Mouse (Mus musculus) Muller cell, postnatal 12 days (primary cell): ENCODE measurements around the gene Tbc1d30.

Experiments
- DNase-seq: peaks from one replicate; pipeline ENCODE4 v3.0.0-alpha.2; 2015; ENCODE audit errors: inconsistent ontology term

Gene Tbc1d30

GRCm38 (mm10) chr10:121268771-121269170 lies 82.3 kb downstream of the Tbc1d30 start:
- DNase-seq: no peak

- DNase-seq: no peak
These were observed 86.9 kb downstream of the Tbc1d30 start for GRCm38 (mm10) chr10:121264204-121264575.

- DNase-seq: no peak
These were observed 87.4 kb downstream of the Tbc1d30 start for GRCm38 (mm10) chr10:121263520-121264203.

DNA sequence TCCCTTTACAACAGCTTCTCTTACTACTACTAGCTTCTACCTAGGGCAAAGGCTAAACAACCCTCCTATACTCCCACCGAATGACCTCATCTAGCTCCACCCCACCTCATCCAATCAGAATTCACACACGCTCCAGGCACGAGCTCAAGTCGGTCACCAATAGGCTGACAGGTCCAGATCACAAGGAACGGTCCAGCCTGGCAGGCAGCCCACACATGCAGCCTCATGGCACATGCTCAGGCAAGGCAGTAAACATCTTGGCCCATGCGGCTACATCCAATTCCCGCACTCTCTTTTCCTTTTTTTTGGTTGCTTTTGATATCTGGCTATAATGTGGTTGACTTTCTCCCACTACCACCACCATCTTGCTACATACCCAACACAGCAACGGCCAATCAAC lies 88.9 kb downstream of the Tbc1d30 start:
- no peak for DNase-seq

- DNase-seq: no peak
These were observed 90.0 kb downstream of the Tbc1d30 start for GRCm38 (mm10) chr10:121261036-121261592.

DNA sequence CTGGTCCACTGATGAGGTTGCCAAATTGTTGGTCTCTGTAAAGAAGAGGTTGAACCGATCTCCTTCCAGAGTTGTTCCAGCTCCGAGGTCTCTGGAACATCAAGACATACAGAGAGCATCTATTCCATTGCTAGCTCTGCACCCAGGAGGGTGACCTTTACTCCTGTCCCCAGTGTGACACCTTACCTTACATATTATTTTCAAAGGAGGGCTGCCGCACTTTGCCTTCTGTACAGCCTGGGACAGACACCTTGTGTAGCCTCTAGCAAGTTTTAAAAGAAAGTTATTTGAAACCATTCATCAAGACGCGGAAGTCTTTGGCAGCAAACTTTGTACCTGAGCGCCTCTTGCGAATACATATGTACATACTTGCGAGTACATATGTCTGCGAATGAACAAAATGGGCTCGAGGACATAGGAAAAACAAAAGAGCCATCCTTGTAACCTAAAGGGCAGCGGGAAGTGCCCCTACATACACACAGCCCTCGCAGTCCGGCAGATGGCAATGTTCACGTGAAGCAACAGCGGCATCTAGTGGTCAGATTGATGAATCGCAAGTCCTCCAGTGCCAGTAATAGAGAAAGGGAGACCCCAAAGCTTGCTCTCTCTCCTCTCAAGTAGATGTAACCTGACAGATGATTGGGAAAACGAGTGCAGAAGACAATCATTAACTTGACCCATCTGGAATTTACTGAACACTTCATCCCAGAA lies 94.8 kb downstream of the Tbc1d30 start:
- DNase-seq: peak; percentile 42

DNA sequence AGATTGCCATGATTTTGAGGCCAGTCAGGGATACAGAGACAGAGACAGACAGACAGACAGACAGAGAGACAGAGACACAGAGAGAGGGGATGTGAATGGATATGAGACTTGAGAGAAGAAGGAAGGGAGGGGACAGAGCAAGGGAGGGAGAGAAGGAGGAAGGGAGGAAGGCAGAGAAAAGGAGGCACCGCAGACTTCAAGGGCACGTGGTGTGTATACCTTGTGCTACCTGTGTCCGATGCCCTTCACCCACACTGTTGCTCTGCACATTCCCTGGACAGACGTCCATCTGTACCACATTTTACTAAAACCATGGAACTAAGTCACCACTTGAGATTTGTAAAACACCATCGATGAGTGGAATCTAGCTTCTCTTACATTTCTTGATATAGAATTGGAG lies 95.6 kb downstream of the Tbc1d30 start:
- DNase-seq: no peak

- no peak for DNase-seq
These were observed 96.7 kb downstream of the Tbc1d30 start for GRCm38 (mm10) chr10:121254343-121254742.

DNA sequence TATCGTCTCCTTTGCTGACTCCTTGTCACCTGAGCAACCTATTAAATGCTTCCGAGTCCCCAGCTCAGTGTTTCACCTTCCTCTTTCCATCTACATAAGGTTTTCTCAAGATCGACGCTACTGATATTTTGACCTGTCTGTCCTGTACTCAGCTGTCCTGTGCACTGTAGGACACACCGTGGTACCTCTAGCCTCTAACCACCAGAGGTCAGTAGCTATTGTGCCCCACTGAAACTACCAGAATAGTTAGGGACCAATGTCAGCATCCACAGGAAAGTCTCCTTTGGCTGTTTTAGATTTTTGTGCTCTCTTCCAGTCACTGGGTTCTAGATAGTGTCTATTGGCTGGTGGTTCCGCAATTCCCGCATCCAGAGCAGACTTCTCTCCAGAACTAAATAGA lies 98.3 kb downstream of the Tbc1d30 start:
- no peak for DNase-seq

GRCm38 (mm10) chr10:121251191-121251590 lies 99.9 kb downstream of the Tbc1d30 start:
- no peak for DNase-seq

GRCm38 (mm10) chr10:121249820-121250219 lies 101.3 kb downstream of the Tbc1d30 start:
- DNase-seq: no peak

- no peak for DNase-seq
These were observed 103.5 kb downstream of the Tbc1d30 start for GRCm38 (mm10) chr10:121247545-121247944.

DNA sequence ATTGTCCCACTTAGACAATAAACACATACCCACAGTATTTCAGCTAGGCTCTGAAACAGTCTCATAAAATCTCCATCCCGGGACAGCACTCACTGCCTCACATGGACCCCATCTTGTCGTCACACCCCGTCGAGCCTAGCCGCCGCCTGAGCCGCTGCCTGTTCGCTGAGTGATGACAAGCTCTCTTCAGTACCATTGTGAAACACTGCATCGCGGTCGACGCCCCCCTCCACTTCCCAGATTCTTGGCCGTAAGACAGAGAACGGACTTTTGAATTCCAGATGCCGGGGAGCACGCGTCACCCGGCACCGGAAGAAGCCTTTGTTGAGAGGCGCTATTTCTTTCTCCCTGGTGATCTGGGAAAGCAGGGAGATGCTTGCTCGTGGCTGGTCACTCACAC lies 104.1 kb downstream of the Tbc1d30 start:
- peak; percentile 27 for DNase-seq

- no peak for DNase-seq
These were observed 107.5 kb downstream of the Tbc1d30 start for GRCm38 (mm10) chr10:121243373-121244207.

DNA sequence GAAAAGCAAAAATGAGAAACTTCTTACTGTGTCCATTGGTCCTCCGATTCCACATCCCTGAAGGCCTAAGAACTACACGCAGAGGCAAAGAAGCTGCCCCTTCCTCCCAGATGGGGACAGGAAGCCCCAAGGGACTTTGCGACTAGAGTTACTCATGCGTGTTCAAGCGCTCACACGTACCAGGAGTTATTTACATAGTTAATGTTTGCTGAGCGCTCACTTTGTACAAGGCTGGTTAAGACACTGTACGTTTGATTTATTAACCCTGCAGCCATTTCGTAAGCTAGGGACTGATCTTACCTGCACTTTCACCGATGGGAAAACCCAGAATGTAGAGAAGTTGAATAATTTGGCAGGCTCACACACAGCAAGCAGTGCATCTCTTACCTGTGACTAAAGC lies 108.5 kb downstream of the Tbc1d30 start:
- no peak for DNase-seq

GRCm38 (mm10) chr10:121239065-121239464 lies 112.0 kb downstream of the Tbc1d30 start:
- DNase-seq: no peak

DNA sequence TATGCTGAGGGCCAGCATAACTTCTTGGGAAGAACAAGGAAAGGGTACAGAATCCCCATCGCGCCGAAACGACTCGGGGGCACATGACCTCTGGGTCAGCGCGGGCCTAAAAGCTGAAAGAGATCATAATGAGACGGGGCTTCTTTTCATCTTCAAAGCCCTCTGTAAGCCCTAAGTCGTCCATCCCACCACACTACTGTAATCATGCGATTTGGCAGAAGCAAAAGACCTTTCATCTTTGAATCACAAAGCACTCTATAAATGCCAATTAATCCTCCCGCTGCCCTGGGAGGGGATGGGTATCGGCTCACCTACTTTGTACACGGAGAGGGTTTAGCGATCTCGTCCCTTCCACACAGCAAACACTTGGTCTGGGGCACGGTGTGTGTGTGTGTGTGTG lies 112.5 kb downstream of the Tbc1d30 start:
- no peak for DNase-seq

DNA sequence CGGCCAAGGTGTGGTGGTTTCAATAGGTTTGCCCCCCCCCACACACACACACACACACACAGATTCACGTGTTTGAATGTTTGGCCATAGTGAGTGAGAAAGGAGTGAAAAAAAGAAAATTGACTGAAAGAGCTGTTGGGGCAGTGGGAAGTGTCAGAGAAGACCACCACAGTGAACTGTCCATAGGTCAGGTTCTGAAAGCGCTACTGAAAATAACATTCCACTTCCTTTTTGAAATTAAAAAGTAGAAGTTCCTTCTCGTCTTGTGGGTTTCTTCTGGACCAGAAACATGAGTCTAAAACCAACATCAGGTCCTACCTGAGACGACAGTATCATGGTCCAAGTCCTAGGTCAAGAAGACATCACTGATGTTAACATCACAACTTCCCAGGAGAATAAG lies 113.7 kb downstream of the Tbc1d30 start:
- no peak for DNase-seq

DNA sequence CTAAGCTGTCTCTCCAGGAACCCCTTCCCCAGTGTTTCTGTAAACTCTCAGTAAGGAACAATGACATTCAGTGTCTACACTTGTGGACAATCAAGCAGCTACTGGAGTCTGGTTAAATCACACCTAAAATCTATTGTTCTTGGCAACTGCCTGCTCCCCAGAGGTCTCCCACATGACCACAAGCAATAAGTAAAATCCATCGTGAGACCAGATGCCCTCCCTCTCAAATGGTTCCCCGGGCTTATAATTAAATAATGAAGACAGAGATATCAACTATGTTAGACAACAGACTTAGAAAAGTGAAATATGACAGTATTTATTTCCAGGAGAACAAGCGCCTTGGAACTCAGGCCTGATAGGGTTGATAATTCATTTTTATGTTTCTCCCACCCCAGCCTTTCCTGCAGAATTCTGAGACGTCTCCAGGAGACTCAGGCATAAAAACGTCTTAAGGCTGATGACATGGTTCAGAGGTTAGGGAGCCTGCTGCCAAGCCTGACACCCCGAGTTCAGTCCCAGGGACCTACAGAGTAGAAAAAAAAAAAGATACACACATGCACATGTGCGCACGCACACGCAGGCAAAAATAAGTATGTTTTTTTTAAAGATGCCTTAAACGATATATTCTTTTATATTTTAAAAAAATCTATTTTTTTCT lies 115.8 kb downstream of the Tbc1d30 start:
- no peak for DNase-seq

- no peak for DNase-seq
These were observed 116.6 kb downstream of the Tbc1d30 start for GRCm38 (mm10) chr10:121234476-121234875.

DNA sequence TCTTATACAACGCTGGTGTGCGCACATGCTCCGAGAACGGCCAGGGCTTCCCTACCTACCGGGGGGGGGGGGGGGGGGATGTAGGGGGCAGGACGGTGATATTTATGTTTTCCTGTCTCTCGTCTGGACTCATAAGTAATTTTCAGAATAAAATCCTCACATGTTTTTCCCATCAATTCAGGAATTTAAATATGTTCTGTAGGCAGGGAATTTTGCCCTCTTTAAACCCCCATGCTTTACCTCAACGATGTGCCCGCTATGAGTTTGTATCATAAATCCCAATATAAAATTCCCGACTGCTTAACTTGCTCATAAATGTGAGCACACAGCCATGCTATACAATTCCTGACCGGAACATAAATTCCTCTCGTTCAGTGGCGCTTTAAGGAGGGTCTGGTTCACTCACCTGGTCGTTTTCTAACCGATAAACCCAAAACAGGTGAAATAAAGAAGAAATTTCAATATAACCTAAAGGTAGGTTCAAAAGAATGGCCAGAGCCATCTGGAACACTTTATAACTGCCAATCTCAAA lies 122.6 kb downstream of the Tbc1d30 start:
- no peak for DNase-seq
